Mouse (Mus musculus) G1E (cell line): ENCODE measurements around the gene Cacna1a.

Experiments used
- CTCF ChIP-seq: IDR thresholded peaks from 2 replicates; pipeline ENCODE4 v1.5.1; 2012; ENCODE audit warnings: low read depth, low read length, inconsistent platforms, mixed read lengths
- GATA1 ChIP-seq: IDR thresholded peaks from 2 replicates; pipeline ENCODE4 v1.6.1; 2012; ENCODE audit warnings: borderline replicate concordance, low read length, inconsistent platforms, mixed read lengths
- GATA2 ChIP-seq: IDR thresholded peaks from 2 replicates; pipeline ENCODE4 v1.6.1; 2012; ENCODE audit warnings: low read depth, low read length, inconsistent platforms, borderline replicate concordance
- POLR2AphosphoS5 ChIP-seq: IDR thresholded peaks from 2 replicates; pipeline ENCODE4 v1.6.1; 2012; ENCODE audit warnings: low read depth, low read length, inconsistent platforms; ENCODE audit not compliant: insufficient replicate concordance
- TAL1 ChIP-seq: conservative IDR thresholded peaks from 2 replicates; pipeline ENCODE4 v1.6.1; 2012; ENCODE audit warnings: low read depth, low read length, inconsistent platforms, mixed read lengths

GRCm38 (mm10) chr8:84389173-84389572 is 933 bp downstream of the Cacna1a start:
- TF ChIP-seq CTCF (no peak), GATA1 (no peak), TAL1 (no peak), POLR2AphosphoS5 (no peak), GATA2 (no peak)
